Mouse (Mus musculus) forebrain, postnatal 0 days (tissue): ENCODE data around the gene Adamtsl2. TPM values are rescaled to one million over a fixed set of nuclear protein-coding genes. Genes with fewer than 3 reads are reported as not detected.

Experiments
- ATAC-seq: fragments of 200-750 bp; cut with Nextera tagmentation; 2 replicates; pipeline ENCODE4 v1.8.0; 2017; ENCODE audit warnings: mild to moderate bottlenecking, moderate library complexity
- DNase-seq: peaks from one replicate; pipeline ENCODE4 v3.0.0-alpha.2; 2015
- H3K27ac ChIP-seq: fragments of 300-500 bp; sonication (generic); 2 replicates; pipeline ENCODE4 v1.5.1; 2014; ENCODE audit warnings: low read depth, mild to moderate bottlenecking, antibody characterized with exemption, low read length, moderate library complexity, mixed read lengths
- H3K27me3 ChIP-seq: fragments of 300-500 bp; sonication (generic); 2 replicates; pipeline ENCODE4 v1.6.1; 2014; ENCODE audit warnings: mild to moderate bottlenecking, low read length, mixed read lengths; ENCODE audit not compliant: insufficient read depth
- H3K36me3 ChIP-seq: fragments of 300-500 bp; sonication (generic); 2 replicates; pipeline ENCODE4 v1.6.1; 2014; ENCODE audit warnings: mild to moderate bottlenecking, moderate library complexity; ENCODE audit not compliant: insufficient read depth
- H3K4me1 ChIP-seq: fragments of 300-500 bp; sonication (generic); 2 replicates; pipeline ENCODE4 v1.6.1; 2014; ENCODE audit warnings: antibody characterized with exemption; ENCODE audit not compliant: insufficient read depth
- H3K4me2 ChIP-seq: fragments of 300-500 bp; sonication (generic); 2 replicates; pipeline ENCODE4 v1.6.1; 2014; ENCODE audit warnings: low read depth, mild to moderate bottlenecking, moderate library complexity
- H3K4me3 ChIP-seq: fragments of 300-500 bp; sonication (generic); 2 replicates; pipeline ENCODE4 v1.5.1; 2014; ENCODE audit warnings: low read depth, low read length, mixed read lengths
- H3K9ac ChIP-seq: fragments of 300-500 bp; sonication (generic); 2 replicates; pipeline ENCODE4 v1.6.1; 2014; ENCODE audit warnings: mild to moderate bottlenecking
- H3K9me3 ChIP-seq: fragments of 300-500 bp; sonication (generic); 2 replicates; pipeline ENCODE4 v1.6.1; 2016; ENCODE audit warnings: low read length
- CTCF ChIP-seq: sonication (generic); IDR thresholded peaks from 2 replicates; pipeline ENCODE4 v1.5.1; 2016; ENCODE audit warnings: antibody characterized with exemption, control low read depth, low read depth
- WGBS: fragments of 180-500 bp; shearing (Covaris S2); extraction: QIAGEN DNeasy Blood & Tissue Kit; methylation state at CpG from one replicate; pipeline ENCODE4 v1.1.7; 2014; 5-methylcytosine and 5-hydroxymethylcytosine counted together
- polyA plus RNA-seq: library from polyadenylated mRNA; unstranded; fragments of >200 nt; fragmentation: Nextera tagmentation; extraction: Ambion mirVana; gene quantifications from 2 replicates; pipeline ENCODE4 v1.2.1, GENCODE M21; 2015
- total RNA-seq: library from RNA; depleted of rRNA; stranded (reverse); fragments of >200 nt; gene quantifications from 2 replicates; pipeline ENCODE4 v1.2.3, GENCODE M21; 2014

Gene Adamtsl2
- total and polyA plus RNA-seq, 2 experiments from 2014 or later: 12.7 to 24.5 TPM

DNA sequence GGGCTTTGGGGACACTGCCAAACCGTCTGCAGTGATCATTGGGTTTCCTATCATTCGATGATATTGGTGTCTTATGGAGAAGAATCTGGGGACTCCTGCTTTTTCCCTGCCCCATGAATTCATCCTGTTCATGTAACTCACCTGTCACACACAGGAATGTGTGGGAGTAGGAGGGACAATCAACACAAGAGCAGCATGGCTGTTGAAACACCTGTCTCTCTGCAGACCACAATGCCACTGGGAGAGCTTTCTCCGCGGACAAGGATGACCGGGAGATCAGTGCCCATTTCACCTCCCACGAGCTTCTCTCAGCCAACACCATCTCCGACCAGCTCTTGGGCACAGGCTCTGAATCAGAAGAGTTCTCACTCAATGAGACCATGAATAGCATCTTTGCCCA is 16.0 kb downstream of the Adamtsl2 start:
- H3K36me3 ChIP-seq: no peaks in the 10 kb centered on the region
- ATAC-seq (no peak), DNase-seq (no peak)
- no peak overlapping the region for H3K9ac ChIP-seq
- no peaks in the 10 kb centered on the region for H3K9me3 ChIP-seq
- no peaks in the 10 kb centered on the region for H3K27me3 ChIP-seq
- TF ChIP-seq CTCF: no peak
- 93% methylated on average over 7 of the region's 7 CpGs for WGBS
- no peak overlapping the region for H3K4me2 ChIP-seq
- H3K4me1 ChIP-seq: peaks cover 12% of the 10 kb centered on the region
- H3K4me3 ChIP-seq: no peak overlapping the region
- H3K27ac ChIP-seq: no peak overlapping the region

DNA sequence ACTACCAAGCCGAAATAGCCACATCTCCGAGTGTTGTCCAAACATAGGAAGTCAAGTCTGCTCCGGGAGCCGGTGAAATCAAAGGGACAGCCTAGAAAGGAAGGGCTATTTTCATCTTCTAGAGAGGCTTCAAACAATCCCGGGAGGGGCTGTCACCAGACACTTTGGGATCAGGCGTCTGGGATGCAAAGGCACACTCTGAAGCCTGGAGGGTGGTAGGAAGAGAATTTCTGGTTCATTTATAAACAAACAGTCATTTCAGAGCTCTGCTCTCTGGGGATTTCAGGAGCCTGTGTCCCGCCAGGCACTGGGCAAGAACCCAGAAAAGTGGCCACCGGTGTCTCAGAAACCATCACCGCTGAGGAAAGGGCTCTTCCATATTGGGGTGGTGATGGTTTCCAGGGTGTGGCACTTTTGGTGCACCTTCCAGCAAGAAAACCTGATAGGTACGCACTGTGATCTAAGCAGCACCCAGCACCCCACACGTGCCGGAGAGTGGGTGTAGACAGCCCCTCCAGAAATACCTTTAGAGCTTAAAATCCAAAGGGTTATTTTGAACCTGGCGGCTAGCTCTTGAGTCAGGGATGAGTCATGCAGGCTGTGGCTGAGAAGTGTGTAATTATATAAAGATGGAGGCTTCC is 17.3 kb downstream of the Adamtsl2 start:
- no peaks in the 10 kb centered on the region for H3K36me3 ChIP-seq
- TF ChIP-seq CTCF: no peak
- H3K27me3 ChIP-seq: no peaks in the 10 kb centered on the region
- no peaks in the 10 kb centered on the region for H3K9me3 ChIP-seq
- H3K4me1 ChIP-seq: peaks cover 12% of the 10 kb centered on the region
- 0 out of 2 replicates have a peak overlapping the region, but pooled peaks have one; percentile 21 for H3K27ac ChIP-seq
- DNase-seq: no peak
- 74% methylated on average over 13 of the region's 13 CpGs for WGBS
- H3K9ac ChIP-seq: no peak overlapping the region
- H3K4me2 ChIP-seq: no peak overlapping the region
- H3K4me3 ChIP-seq: no peak overlapping the region
- ATAC-seq: no peak

DNA sequence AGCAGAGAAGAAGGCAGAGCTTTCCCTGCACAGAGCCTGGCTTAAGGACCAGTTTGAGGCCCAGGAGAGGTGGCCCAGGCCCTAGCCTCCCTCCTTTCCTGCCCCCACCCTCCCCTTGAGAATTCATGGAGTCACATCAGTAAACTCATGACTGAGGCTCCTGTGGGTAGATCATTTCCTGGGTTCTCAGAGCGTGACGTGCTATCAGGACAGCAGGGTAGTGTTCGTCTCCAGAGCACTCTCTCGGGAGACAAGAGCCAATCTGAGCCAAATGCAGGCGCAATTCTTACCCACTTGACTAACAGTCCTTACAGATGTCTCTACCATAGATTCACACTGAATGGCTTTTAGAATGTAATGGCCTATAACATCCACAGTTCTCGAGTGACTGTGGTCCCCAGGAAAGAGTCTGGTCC is 18.1 kb downstream of the Adamtsl2 start:
- Histone ChIP-seq H3K27me3 (no peaks in the 10 kb centered on the region), H3K36me3 (no peaks in the 10 kb centered on the region), H3K4me1 (peaks cover 12% of the 10 kb centered on the region), H3K9ac (no peak overlapping the region), H3K27ac (no peak overlapping the region), H3K9me3 (no peaks in the 10 kb centered on the region), H3K4me2 (no peak overlapping the region), H3K4me3 (no peak overlapping the region)
- no peak for TF ChIP-seq CTCF
- DNase-seq: no peak
- no peak for ATAC-seq
- 71% methylated on average over 6 of the region's 6 CpGs for WGBS

DNA sequence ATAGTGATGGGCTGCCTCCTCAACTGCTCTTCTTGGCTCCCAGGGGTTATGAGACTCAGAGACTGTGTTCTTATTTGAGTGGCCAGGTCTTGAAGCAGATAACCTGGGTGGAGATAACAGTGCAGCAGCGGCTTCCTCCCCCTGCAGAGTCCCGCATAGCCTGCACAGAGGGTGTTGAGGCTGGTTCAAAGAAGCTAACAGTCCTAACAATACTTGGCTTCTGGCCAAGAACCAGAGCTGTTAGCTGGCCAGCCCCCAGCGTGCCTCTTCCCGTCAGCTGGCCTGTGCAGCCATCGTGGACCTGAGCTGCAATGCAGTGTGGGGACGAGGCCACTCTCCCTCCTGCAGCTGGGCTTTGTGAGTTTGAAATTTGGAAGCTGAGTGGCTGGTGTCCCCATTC is 18.6 kb downstream of the Adamtsl2 start:
- DNase-seq (peak; percentile 58), ATAC-seq (peak; percentile 62)
- Histone ChIP-seq H3K36me3 (no peaks in the 10 kb centered on the region), H3K27ac (peak overlapping the region; percentile 29), H3K4me2 (no peak overlapping the region), H3K9ac (no peak overlapping the region), H3K27me3 (no peaks in the 10 kb centered on the region), H3K4me3 (no peak overlapping the region), H3K4me1 (peaks cover 13% of the 10 kb centered on the region), H3K9me3 (no peaks in the 10 kb centered on the region)
- 11% methylated on average over 6 of the region's 6 CpGs for WGBS
- TF ChIP-seq CTCF: no peak

DNA sequence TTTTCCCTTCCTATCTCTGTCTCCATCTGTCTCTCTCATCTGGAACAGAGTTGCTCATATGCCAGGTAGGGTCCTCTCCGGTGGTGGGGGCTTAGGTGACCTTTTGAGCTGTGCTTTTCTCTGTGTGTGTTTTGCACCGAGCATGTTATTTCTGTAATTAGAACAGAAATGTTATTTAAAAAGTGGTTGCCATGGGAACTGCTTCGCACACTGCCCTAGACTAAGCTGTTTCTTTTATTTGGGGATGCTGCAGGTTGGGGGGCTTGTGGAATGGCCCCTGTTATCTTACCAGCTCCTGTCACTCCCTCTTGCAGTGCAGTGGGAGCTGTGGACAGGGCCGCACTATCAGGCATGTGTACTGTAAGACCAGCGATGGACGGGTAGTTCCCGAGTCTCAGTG is 24.4 kb downstream of the Adamtsl2 start:
- WGBS: 38% methylated on average over 7 of the region's 7 CpGs
- peak; percentile 71 for DNase-seq
- H3K4me1 ChIP-seq: peaks cover 15% of the 10 kb centered on the region
- TF ChIP-seq CTCF: no peak
- H3K27ac ChIP-seq: peak overlapping the region; percentile 79
- no peak overlapping the region for H3K4me3 ChIP-seq
- H3K9me3 ChIP-seq: no peaks in the 10 kb centered on the region
- no peaks in the 10 kb centered on the region for H3K36me3 ChIP-seq
- no peak overlapping the region; the same call in 1 of the 2 replicates for H3K4me2 ChIP-seq
- H3K9ac ChIP-seq: no peak overlapping the region
- no peaks in the 10 kb centered on the region for H3K27me3 ChIP-seq
- peak; percentile 81 for ATAC-seq

DNA sequence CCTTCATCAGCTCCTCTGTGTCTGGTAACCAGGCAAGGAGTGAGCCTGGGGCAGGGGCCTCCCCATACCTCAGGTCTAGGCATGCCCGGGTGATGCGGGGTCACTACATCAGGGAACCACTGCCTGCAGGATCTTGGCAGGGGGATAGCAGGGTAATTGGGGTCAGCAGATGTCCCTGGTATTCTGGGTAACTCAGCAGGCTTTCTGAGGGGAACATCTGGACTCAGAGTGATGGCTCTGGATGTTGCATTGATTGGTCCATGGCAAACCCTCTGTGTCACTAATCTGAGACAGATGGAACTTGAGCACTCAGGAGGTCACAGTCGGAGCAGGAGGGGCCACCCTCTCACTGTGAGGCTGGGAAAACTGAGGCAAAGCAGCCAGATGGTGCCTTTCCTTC is 27.6 kb downstream of the Adamtsl2 start:
- Histone ChIP-seq H3K27ac (no peak overlapping the region), H3K4me2 (no peak overlapping the region), H3K4me3 (no peak overlapping the region), H3K4me1 (peaks cover 15% of the 10 kb centered on the region), H3K27me3 (no peaks in the 10 kb centered on the region), H3K36me3 (no peaks in the 10 kb centered on the region), H3K9me3 (no peaks in the 10 kb centered on the region), H3K9ac (no peak overlapping the region)
- no peak for TF ChIP-seq CTCF
- 68% methylated on average over 3 of the region's 3 CpGs for WGBS
- ATAC-seq (no peak), DNase-seq (no peak)

DNA sequence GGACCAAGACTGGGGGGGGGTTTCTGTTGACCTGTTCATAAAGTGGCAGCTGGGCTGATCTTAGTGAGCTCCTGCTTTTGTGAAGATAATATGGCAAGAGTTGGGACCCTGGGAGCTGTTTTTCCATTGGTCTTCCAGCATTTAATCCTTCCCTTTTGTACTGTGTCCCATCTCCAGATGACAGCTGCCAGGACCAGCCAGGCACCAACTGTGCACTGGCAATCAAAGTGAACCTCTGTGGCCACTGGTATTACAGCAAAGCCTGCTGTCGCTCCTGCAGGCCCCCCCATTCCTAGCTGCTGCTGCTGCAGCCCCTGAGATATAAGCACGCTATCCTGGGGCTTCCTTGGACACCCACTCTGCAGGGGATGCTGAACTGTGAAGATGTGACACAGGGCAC is 29.0 kb downstream of the Adamtsl2 start:
- no peak overlapping the region for H3K9ac ChIP-seq

More for the DNA sequence above, 29.0 kb downstream of the Adamtsl2 start:
- Histone ChIP-seq H3K36me3 (no peaks in the 10 kb centered on the region), H3K4me2 (no peak overlapping the region), H3K9me3 (no peaks in the 10 kb centered on the region), H3K27me3 (no peaks in the 10 kb centered on the region), H3K27ac (no peak overlapping the region), H3K4me1 (peaks cover 11% of the 10 kb centered on the region), H3K4me3 (no peak overlapping the region)
- DNase-seq: no peak
- no peak for ATAC-seq
- 58% methylated on average over 2 of the region's 2 CpGs for WGBS
- TF ChIP-seq CTCF: no peak
